Mouse (Mus musculus): ENCODE results near the gene Hmg20b. TPM values are rescaled to one million over a fixed set of nuclear protein-coding genes. Genes with fewer than 3 reads are reported as not detected.

Gene Hmg20b
- polyA plus RNA-seq, 1 experiment from 2014 or later, result 100 TPM

- DNase-seq (ENCODE audit: low spot score), result peak; percentile 100
These were observed 28.4 kb upstream of the Hmg20b start for GRCm38 (mm10) chr10:81378553-81379182.

DNA sequence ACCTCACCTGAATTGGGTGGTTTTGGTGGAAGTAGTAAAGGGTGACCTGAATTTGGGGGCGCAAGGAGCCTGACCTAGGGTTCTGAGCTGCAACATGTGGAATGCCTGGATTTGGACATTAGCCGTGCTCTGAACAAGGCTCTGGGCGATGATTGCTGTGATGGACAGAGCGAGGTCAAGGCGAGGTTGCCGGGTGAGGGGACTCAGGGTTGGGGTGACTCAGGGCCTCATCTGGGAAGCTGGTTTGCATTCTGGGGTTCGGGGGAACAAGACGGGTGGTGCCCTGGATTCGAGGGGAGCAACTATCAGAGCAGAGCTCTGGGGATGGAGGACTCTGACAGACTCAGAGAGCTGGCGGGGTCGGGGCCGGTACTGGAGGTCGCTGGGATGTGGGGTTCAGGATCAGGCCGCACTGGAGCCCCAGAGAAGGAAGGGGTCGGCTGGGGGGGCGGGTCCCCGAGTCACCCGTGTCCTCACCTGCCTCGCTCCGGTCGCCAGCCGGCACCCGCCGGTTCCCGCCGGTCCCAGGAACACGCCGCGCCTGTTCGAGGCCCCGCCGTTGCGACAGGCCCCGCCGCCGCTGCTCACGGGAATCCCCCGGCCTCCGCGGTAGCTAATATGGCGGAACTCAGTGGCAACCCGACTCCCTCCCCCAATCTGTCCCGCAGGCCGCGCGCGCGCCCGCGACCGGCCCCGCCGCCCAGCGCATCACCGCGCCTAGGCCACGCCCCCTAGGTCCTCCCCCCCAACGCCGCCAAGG is 27.7 kb upstream of the Hmg20b start, which contains the start of gene Fzr1:
Gene Fzr1 (minus strand): TSS at position 724 of the 760 bp plus-strand sequence.
- DNase-seq (ENCODE audit: low spot score), result no peak

DNA sequence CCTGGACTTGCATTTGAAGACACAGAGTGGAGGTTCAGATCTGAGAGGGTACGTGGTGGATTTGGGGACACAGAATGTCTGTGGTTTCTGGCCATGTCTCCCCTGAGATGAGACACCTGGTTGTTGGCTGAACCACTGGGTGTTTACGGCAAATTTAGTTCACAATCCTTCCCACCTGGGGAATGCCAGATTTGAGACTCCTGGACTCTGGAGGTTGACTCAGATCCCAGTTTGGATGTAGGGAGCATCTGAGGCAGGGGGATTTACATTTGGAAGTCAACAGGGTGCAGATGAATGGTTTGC is 27.0 kb upstream of the Hmg20b start:
- no peak for DNase-seq (ENCODE audit: low spot score)

- no peak for DNase-seq (ENCODE audit: low spot score)
These were observed 26.5 kb upstream of the Hmg20b start for GRCm38 (mm10) chr10:81376561-81377361.

GRCm38 (mm10) chr10:81375322-81375721 is 25.0 kb upstream of the Hmg20b start:
- no peak for DNase-seq (ENCODE audit: low spot score)

- no peak for DNase-seq (ENCODE audit: low spot score)
These were observed 16.9 kb upstream of the Hmg20b start for GRCm38 (mm10) chr10:81367207-81367495.

GRCm38 (mm10) chr10:81366477-81367206 is 16.4 kb upstream of the Hmg20b start:
- DNase-seq (ENCODE audit: low spot score), result no peak

DNA sequence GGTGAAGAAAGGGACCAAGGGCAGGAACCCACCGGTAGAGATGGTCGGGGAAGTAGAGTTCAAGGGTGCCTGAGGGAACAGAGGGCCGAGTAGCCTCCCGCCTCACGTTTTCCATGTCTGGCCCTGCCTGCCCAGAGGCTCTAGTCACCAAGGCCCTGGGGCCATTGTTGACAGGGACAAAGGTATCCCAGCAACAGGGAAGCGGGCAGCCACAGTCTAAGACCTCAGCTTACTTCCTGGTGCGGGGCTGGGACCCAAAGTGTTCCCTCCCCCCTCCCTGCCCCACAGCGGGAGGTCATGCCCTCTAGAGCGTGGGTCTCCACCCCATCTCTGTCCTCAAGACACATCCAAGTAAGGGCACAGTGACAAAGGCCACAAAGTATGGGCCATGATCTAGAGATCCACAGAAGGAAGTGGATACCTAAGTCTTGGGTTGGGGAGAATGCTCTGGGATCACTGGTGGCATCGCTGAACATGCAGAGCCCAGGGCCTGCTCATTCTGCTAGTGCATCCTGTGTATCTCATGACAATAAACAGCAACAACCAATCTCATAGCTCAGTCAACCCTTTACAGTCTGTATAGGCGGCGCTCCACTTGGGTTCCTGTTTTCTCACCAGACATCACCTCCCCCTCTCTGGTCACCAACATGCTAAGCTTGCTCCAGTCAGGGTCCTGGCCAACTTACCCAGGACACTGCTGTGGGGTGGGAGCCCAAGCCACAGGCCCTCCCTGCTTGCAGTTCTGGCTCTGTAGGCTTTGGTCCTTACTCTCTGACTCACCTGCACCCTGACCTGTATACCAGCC is 15.6 kb upstream of the Hmg20b start, which contains the start of gene 4930404N11Rik:
Gene 4930404N11Rik (minus strand): TSS at position 145 of the 805 bp plus-strand sequence.
- DNase-seq (ENCODE audit: low spot score), result no peak

DNA sequence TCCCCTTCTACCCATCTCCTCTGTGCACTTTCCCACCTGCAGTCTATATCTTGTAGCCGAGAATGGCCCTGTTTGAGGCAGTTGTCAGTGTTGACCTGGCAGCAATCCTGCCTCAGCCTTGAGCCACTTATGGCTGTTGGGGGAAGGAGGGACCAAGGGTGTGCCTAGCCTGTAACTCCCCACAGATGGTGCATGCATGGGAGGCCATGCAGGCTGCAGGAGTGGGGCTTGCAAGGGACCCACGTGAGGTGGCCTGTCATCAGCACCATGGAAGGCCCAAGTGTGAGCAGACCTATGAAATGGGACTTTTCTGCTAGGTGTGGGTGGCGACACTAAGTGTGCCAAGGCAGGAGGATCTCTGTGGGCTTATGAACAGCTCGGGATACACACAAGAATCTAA is 14.8 kb upstream of the Hmg20b start:
- DNase-seq (ENCODE audit: low spot score), result no peak

GRCm38 (mm10) chr10:81364666-81365065 is 14.4 kb upstream of the Hmg20b start:
- DNase-seq (ENCODE audit: low spot score), result no peak

DNA sequence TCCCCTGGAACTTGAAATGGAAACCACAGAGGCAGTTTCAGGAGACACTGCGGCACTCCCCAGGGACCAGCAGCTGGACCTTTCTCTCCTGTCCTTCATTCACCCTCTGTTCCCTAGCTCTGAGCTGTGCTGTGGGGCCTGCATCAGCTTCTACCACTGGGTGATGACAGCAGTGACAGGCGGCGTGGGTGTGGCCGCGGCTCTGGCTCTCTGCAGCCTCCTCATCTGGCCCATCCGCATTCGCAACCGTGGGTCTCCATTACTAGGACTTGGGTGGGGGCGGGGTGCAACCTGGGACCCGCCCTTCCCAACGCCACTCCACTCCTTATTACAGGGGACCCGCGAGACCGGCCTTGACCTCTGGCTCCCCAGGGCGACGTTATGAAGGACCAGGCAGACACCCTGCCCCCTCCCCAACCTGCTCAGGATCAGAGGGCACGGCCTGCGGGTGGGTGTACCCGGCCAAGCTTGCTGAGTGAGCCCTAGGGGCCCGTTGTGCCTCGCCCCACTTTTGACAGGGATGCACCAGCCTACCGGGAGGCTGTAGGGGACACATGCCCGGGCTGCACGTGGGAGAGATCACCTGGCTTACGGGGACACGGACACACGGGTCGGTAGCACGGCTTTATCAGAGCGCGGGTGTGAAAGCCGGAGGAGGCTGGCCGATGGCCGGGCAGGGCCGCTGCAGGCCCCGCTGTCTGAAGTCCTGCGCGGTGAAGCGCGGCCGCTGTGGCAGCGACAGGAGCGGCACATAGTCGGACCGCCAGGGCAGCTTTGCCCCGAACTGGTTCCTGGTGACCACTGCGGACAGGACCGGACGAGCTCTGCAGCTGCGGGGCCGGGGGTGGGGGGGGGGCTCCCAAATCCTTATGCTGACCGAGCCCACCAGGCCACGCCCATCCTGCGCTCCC is 13.4 kb upstream of the Hmg20b start:
- no peak for DNase-seq (ENCODE audit: low spot score)

- no peak for DNase-seq (ENCODE audit: low spot score)
These were observed 12.2 kb upstream of the Hmg20b start for GRCm38 (mm10) chr10:81362336-81362949.

- DNase-seq (ENCODE audit: low spot score), result no peak
These were observed 10.4 kb upstream of the Hmg20b start for GRCm38 (mm10) chr10:81360721-81361120.

DNA sequence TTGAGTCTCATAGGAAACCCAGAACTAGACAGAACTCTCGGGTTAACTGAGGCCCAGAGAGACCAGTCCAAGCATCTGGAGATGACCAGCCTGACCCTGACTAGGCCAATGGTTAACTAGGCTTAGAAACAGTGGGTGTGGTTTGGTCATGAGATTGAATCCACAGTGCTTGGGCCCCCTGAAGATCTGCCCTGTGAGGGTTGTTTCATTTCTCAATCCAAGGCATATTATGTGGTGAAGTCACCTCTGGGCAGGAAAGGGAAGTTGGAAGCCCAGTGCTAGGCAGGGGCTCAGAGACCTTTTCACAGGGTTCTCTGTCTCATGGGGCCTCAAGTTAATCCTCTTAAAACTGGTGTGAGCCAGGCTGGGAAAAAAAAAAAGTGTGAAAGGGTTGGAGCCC is 8.6 kb upstream of the Hmg20b start:
- no peak for DNase-seq (ENCODE audit: low spot score)

- no peak for DNase-seq (ENCODE audit: low spot score)
These were observed 7.9 kb upstream of the Hmg20b start for GRCm38 (mm10) chr10:81358209-81358608.

- DNase-seq (ENCODE audit: low spot score), result peak; percentile 93
These were observed 6.9 kb upstream of the Hmg20b start, which contains the start of gene Mfsd12 for GRCm38 (mm10) chr10:81356991-81357844. Gene Mfsd12, plus strand, starts transcription at chr10:81357491.

DNA sequence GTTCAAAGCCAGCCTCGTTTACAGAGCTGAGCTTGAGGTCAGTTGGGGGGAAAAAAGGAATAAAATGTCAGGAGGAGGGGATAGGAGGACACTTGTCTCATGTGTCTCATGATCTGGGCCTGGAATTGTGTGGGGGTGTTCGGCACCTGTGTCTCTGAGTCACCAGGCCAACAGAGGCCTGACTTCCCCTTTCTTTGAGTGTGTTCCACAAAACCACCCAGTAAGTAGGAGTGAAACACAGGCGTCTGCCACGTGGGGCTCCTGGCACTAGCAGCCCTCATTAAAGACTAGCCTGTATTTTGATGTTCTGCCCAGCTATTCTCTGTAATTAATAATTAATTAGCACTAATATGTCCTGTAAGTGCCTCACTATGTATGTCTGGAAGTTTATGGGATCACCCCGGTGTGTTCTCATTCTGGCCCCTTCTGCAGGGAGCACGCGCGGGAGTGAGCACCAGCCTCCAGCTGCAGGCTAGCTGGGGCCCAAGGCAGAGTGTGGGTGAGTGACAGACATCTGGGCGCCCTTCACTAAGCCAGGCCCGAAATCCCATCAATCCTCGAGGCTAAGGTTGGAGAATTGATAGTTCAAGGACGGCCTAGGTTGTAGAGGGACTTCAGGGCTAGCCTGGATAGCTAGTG is 6.2 kb upstream of the Hmg20b start:
- no peak for DNase-seq (ENCODE audit: low spot score)

DNA sequence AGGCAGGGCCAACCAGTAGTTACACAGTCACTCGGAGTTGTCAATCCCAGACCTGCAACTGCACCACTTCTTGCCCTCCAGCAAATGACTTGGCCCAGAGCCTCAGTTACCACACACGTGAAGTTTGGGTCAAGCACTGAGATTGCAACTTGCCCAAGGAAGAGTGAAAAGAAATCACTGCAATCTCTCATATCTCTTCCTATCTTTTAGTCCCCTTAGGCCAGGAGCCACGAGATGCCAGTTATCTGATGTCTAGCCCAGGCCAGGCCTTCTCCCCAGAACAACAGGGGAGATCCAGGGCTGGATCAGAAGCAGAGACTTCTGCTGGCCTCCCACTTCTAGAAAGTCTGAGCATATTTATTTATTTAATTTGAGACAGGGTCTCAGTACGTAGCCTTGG is 5.3 kb upstream of the Hmg20b start:
- no peak for DNase-seq (ENCODE audit: low spot score)
